Mouse (Mus musculus) ES-E14 (cell line): ENCODE data around the gene Tsks.

Experiments
- CHD2 ChIP-seq: IDR thresholded peaks from 2 replicates; pipeline ENCODE4 v1.6.1; 2014; ENCODE audit warnings: mild to moderate bottlenecking, low read depth, low read length, inconsistent platforms
- ZC3H11A ChIP-seq: IDR thresholded peaks from 2 replicates; pipeline ENCODE4 v1.6.1; 2012; ENCODE audit warnings: low read depth, mild to moderate bottlenecking, inconsistent platforms, low read length, borderline replicate concordance

DNA sequence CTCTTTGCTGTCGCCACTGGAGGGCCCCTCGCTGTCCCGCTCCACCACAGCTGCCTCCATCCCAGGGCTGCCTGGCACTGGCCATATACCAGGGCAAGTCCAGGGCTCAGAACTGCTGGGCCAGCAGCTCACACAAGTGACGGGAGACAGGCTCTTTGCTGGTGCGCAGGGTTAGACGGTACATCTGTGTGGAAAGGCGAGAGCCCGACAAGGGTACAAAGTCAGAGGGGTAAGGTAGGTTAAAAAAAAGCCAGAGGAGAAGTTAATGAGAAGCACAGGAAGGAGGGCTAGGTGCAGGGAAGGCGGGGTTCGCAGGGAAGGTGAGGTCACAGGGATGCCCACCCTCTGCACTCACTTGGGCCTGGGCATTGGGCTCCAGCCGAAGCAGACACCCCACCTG is 42.4 kb upstream of the Tsks start:
- TF ChIP-seq CHD2, result no peak
- no peak for TF ChIP-seq ZC3H11A
